Mouse (Mus musculus) liver, embryonic 14.5 days (tissue): Measurements from ENCODE around the gene H2al1m. TPM values are rescaled to one million over a fixed set of nuclear protein-coding genes. Genes with fewer than 3 reads are reported as not detected.
"Not testable (repeated sequence)": the region's sequence is repeated elsewhere in the genome, so short reads cannot be mapped to it uniquely, and the experiment has no call there.

Experiments
- ATAC-seq: fragments of 200-750 bp; cut with Nextera tagmentation; 2 replicates; pipeline ENCODE4 v1.8.0; 2017; ENCODE audit warnings: moderate number of reproducible peaks, mild to moderate bottlenecking, moderate library complexity; ENCODE audit not compliant: insufficient read depth
- DNase-seq, 3 experiments: peaks; one replicate each; pipeline ENCODE4 v3.0.0-alpha.2; 2012 to 2013; ENCODE audit warnings: low read depth in 3 of 3, low spot score in 3 of 3
- H3K27ac ChIP-seq: fragments of 300-500 bp; sonication (generic); 2 replicates; pipeline ENCODE4 v1.5.1; 2014; ENCODE audit warnings: moderate library complexity, mild to moderate bottlenecking, control low read depth, inconsistent platforms
- H3K27me3 ChIP-seq: fragments of 300-500 bp; sonication (generic); 2 replicates; pipeline ENCODE4 v1.6.1; 2014; ENCODE audit warnings: mild to moderate bottlenecking, low read length, moderate library complexity; ENCODE audit not compliant: control insufficient read depth, insufficient read depth
- H3K36me3 ChIP-seq: fragments of 300-500 bp; sonication (generic); replicated peaks from 2 replicates; pipeline ENCODE4 v1.6.1; 2014; ENCODE audit warnings: low read depth; ENCODE audit not compliant: control insufficient read depth, insufficient read depth
- H3K4me1 ChIP-seq, 2 experiments: fragments of 200-500 bp in 1 of 2; fragments of 300-500 bp in 1 of 2; sonication (generic) in 1 of 2; replicated peaks; 2 replicates each; pipeline ENCODE4 v1.6.1; 2012 to 2014; ENCODE audit warnings: antibody characterized with exemption in 1 of 2, inconsistent platforms in 1 of 2, low read length in 1 of 2; ENCODE audit not compliant: control insufficient read depth in 2 of 2, insufficient read depth in 2 of 2
- H3K4me2 ChIP-seq: fragments of 300-500 bp; sonication (generic); 2 replicates; pipeline ENCODE4 v1.6.1; 2014; ENCODE audit warnings: low read depth, mild to moderate bottlenecking, control low read depth, moderate library complexity
- H3K4me3 ChIP-seq, 2 experiments: fragments of 200-500 bp in 1 of 2; fragments of 300-500 bp in 1 of 2; sonication (generic) in 1 of 2; 2 replicates each; pipeline ENCODE4 v1.5.1; 2012 to 2014; ENCODE audit warnings: low read depth in 2 of 2, low read length in 2 of 2, mild to moderate bottlenecking in 2 of 2, control low read depth in 1 of 2, inconsistent platforms in 1 of 2, moderate library complexity in 1 of 2; ENCODE audit not compliant: insufficient read depth in 1 of 2
- H3K9ac ChIP-seq: fragments of 300-500 bp; sonication (generic); replicated peaks from 2 replicates; pipeline ENCODE4 v1.6.1; 2014; ENCODE audit warnings: mild to moderate bottlenecking, control low read depth, moderate library complexity
- H3K9me3 ChIP-seq: fragments of 300-500 bp; sonication (generic); 2 replicates; pipeline ENCODE4 v1.6.1; 2016; ENCODE audit warnings: low read length, mixed read lengths; ENCODE audit not compliant: control insufficient read depth
- CTCF ChIP-seq: IDR thresholded peaks from 2 replicates; pipeline ENCODE4 v1.5.1; 2016; ENCODE audit warnings: antibody characterized with exemption, low read depth, control low read depth
- EP300 ChIP-seq: IDR thresholded peaks from 2 replicates; pipeline ENCODE4 v1.6.1; 2016; ENCODE audit warnings: antibody characterized with exemption, low read depth
- WGBS: fragments of 180-500 bp; shearing (Covaris S2); extraction: QIAGEN DNeasy Blood & Tissue Kit; methylation state at CpG from one replicate; pipeline ENCODE4 v1.1.7; 2014; ENCODE audit not compliant: insufficient replicate concordance; 5-methylcytosine and 5-hydroxymethylcytosine counted together
- polyA plus RNA-seq, 2 experiments: library from polyadenylated mRNA; depleted of rRNA in 1 of 2; stranded (reverse) in 1 of 2; unstranded in 1 of 2; fragments of >200 nt; fragmentation: Nextera tagmentation in 1 of 2; extraction: Ambion mirVana in 1 of 2; gene quantifications; 2 replicates each; pipeline versions ENCODE4 v1.2.1 to v1.2.3; 2012 to 2014

Gene H2al1m
- polyA plus RNA-seq, 2 experiments, result 1.8 to 2.2 TPM

- no peak for TF ChIP-seq EP300
- no peak for TF ChIP-seq CTCF
These were observed 9.2 kb upstream of the H2al1m start for GRCm38 (mm10) chrX:9274321-9274720.

GRCm38 (mm10) chrX:9293140-9293829, 9.7 kb downstream of the H2al1m start:
- ATAC-seq, result peak; percentile 70
- H3K9ac ChIP-seq, H3K4me1 ChIP-seq, H3K27me3 ChIP-seq, H3K36me3 ChIP-seq, H3K4me3 ChIP-seq, H3K4me2 ChIP-seq, H3K9me3 ChIP-seq, DNase-seq: not testable (repeated sequence)
- WGBS, result 51% methylated on average over 3 of the region's 4 CpGs
- H3K27ac ChIP-seq, result peak overlapping the region; percentile 25

More at GRCm38 (mm10) chrX:9274321-9274720, 9.2 kb upstream of the H2al1m start:
- Histone ChIP-seq H3K9ac (peak overlapping the region; percentile 81), H3K4me3 (peak overlapping the region; percentile 76 to 90), H3K27me3 (no peaks in the 10 kb centered on the region), H3K36me3 (no peaks in the 10 kb centered on the region), H3K27ac (peak overlapping the region; percentile 68), H3K4me1 (peaks cover 0 to 5% of the 10 kb centered on the region in 2 experiments; a peak in 2 of 4 replicates), H3K4me2 (peak overlapping the region; percentile 64), H3K9me3 (no peaks in the 10 kb centered on the region)
- WGBS, result 32% methylated on average over 8 of the region's 8 CpGs
- ATAC-seq (peak; percentile 34; the same call in 1 of the 2 replicates), DNase-seq (peak in 2 of 3 experiments; percentile 48 to 50)

- Histone ChIP-seq H3K27ac (peak overlapping the region; percentile 95), H3K4me2 (peak overlapping the region; percentile 68), H3K27me3 (no peaks in the 10 kb centered on the region), H3K4me1 (peaks cover 9 to 16% of the 10 kb centered on the region in 2 experiments), H3K36me3 (no peaks in the 10 kb centered on the region), H3K9me3 (no peaks in the 10 kb centered on the region), H3K9ac (peak overlapping the region; percentile 47; the same call in 1 of the 2 replicates), H3K4me3 (peak overlapping the region; percentile 14 to 22; a peak in 3 of 4 replicates)
- 22% methylated on average over 5 of the region's 5 CpGs for WGBS
- DNase-seq (peak; percentile 75 to 83 (median 75)), ATAC-seq (peak; percentile 99)
- peak; percentile 60 for TF ChIP-seq CTCF
- peak; percentile 92 for TF ChIP-seq EP300
These were observed 14.9 kb downstream of the H2al1m start for GRCm38 (mm10) chrX:9298413-9298864.

GRCm38 (mm10) chrX:9302791-9303190, 19.2 kb downstream of the H2al1m start:
- H3K27me3 ChIP-seq, result no peaks in the 10 kb centered on the region
- 0 out of 2 replicates have a peak overlapping the region, but pooled peaks have one; percentile 3 for H3K9ac ChIP-seq
- TF ChIP-seq EP300 (no peak), CTCF (no peak)
- 27% methylated on average over 5 of the region's 5 CpGs for WGBS
- ATAC-seq, result no peak
- H3K4me3 ChIP-seq, result no peak overlapping the region
- H3K9me3 ChIP-seq, result no peaks in the 10 kb centered on the region
- no peak for DNase-seq
- peak overlapping the region; percentile 36 for H3K4me2 ChIP-seq
- H3K36me3 ChIP-seq, result no peaks in the 10 kb centered on the region
- peaks cover 12 to 19% of the 10 kb centered on the region in 2 experiments for H3K4me1 ChIP-seq
- peak overlapping the region; percentile 45 for H3K27ac ChIP-seq

- Histone ChIP-seq H3K27ac (peak overlapping the region; percentile 45), H3K4me2 (peak overlapping the region; percentile 36), H3K9me3 (no peaks in the 10 kb centered on the region), H3K27me3 (no peaks in the 10 kb centered on the region), H3K9ac (no peak overlapping the region), H3K4me1 (peaks cover 12 to 17% of the 10 kb centered on the region in 2 experiments), H3K36me3 (no peaks in the 10 kb centered on the region), H3K4me3 (no peak overlapping the region)
- WGBS, result 8% methylated on average over 1 of the region's 1 CpGs
- ATAC-seq (peak; percentile 13; the same call in 1 of the 2 replicates), DNase-seq (peak; percentile 30 to 45 (median 32))
- TF ChIP-seq EP300 (peak; percentile 60), CTCF (no peak)
These were observed 19.9 kb downstream of the H2al1m start for GRCm38 (mm10) chrX:9303455-9303854.

- H3K36me3 ChIP-seq, H3K27me3 ChIP-seq, DNase-seq, H3K27ac ChIP-seq, H3K4me1 ChIP-seq, H3K9me3 ChIP-seq, H3K9ac ChIP-seq, H3K4me3 ChIP-seq, H3K4me2 ChIP-seq: not testable (repeated sequence)
- ATAC-seq, result peak; percentile 77
These were observed 32.9 kb downstream of the H2al1m start for GRCm38 (mm10) chrX:9316457-9316856.

- H3K4me1 ChIP-seq, DNase-seq, H3K27me3 ChIP-seq, H3K9ac ChIP-seq, H3K36me3 ChIP-seq, H3K27ac ChIP-seq, ATAC-seq, H3K4me2 ChIP-seq, H3K9me3 ChIP-seq, H3K4me3 ChIP-seq: not testable (repeated sequence)
- 85% methylated on average over 18 of the region's 26 CpGs for WGBS
These were observed 44.4 kb downstream of the H2al1m start for GRCm38 (mm10) chrX:9327954-9328353.
